Mouse (Mus musculus): ENCODE data around the gene Nek6. TPM values are rescaled to one million over a fixed set of nuclear protein-coding genes. Genes with fewer than 3 reads are reported as not detected.

Nek6 gene
- polyA plus RNA-seq, 1 experiment from 2014 or later = 68.8 TPM

DNA sequence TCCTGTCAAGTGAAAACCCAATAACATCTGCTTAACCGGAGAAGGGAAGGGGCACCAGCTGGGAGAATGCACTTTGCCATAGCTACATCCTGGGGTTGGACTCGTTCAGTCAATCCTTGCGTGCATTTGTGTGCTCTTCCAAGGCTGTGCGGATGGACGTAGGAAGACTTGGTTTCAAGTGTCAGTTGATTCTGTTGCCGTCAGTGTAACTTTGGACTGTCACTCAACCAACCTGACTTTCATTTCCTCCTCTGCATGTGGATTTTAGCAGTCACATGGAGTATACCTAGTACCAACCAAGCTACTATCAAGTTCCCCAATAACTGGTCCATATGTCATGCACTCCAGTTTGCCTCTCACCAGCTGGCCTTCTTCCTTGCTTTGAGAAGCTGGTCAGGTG, 33.5 kb downstream of the Nek6 start:
- Histone ChIP-seq H3K27me3 (ENCODE audit: insufficient read depth, poor library complexity, severe bottlenecking) (no peaks in the 10 kb centered on the region), H3K4me3 (no peak overlapping the region), H3K9me3 (no peaks in the 10 kb centered on the region), H3K36me3 (no peaks in the 10 kb centered on the region), H3K4me1 (replicated peaks) (peaks cover 76% of the 10 kb centered on the region), H3K27ac (peak overlapping the region; percentile 81)
- 73% methylated on average over 6 of the region's 6 CpGs for WGBS
- DNase-seq (ENCODE audit: low spot score) = no peak

DNA sequence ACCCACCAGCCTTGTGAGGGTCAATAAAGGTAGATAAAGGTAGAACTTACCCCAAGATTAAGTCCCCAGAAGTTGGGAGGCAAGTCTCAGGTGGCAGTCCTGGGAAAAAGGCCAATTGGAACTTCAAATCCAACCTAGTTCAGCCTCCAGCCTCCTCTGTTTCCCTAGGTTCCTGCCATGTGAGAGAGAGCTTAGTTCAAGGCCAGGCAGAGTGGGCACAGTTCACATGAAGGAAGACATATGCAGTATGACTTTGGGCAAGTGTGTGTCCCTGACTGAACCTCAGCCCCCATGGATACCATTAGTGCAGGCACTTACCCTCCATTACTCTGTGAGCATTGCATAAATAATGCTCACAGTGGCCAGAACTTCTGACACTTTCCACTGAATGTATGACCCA, 34.3 kb downstream of the Nek6 start:
- peak overlapping the region; percentile 81 for H3K27ac ChIP-seq
- peaks cover 72% of the 10 kb centered on the region for H3K4me1 ChIP-seq (replicated peaks)

DNA sequence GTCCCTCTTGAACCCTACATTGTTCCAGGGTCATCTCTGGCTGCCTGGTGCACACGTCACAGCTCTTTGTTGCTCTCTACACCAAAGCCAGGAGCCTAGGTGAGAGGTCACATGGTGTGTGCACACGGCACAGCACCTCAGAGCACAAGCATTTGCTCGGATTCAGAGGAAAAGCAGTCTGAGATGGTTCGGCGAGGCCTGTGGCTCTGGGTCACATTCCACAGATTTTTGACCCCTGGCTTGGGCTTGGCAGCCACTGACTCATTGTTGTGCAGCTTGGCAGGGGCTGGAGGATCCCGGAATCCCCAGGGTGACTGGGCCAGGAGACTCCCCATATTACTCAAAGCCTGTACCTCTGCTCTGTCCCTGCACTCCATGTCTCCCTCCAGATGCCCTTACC, 34.8 kb downstream of the Nek6 start:
- WGBS = 4% methylated on average over 6 of the region's 6 CpGs
- H3K4me1 ChIP-seq (replicated peaks) = peaks cover 71% of the 10 kb centered on the region
- no peaks in the 10 kb centered on the region for H3K9me3 ChIP-seq
- H3K27ac ChIP-seq = peak overlapping the region; percentile 81
- peak; percentile 70 for DNase-seq (ENCODE audit: low spot score)
- H3K27me3 ChIP-seq (ENCODE audit: insufficient read depth, poor library complexity, severe bottlenecking) = no peaks in the 10 kb centered on the region
- H3K36me3 ChIP-seq = peaks cover 11% of the 10 kb centered on the region
- no peak overlapping the region for H3K4me3 ChIP-seq

More for the DNA sequence above, 34.3 kb downstream of the Nek6 start:
- Histone ChIP-seq H3K4me3 (no peak overlapping the region), H3K36me3 (peaks cover 6% of the 10 kb centered on the region), H3K27me3 (ENCODE audit: insufficient read depth, poor library complexity, severe bottlenecking) (no peaks in the 10 kb centered on the region), H3K9me3 (no peaks in the 10 kb centered on the region)
- DNase-seq (ENCODE audit: low spot score) = no peak

DNA sequence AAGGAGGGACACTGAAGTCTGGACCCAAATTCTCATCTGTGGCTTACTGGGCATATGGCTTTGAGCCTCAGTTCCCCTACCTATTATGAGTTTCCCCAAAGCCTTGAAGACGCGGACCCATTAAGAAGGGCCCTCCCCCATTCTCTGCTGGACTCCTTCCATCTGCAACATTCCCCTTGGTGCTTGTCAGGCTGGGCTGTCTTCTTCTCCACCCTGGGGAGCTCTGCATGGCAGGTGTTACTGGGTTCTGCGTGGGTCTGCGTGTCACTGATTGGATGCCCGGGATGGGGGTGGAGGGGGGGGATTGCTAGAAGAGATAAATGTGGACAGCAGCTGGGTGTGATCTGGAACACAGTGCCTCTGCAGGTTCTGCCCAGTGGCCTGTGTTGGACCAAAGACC, 35.3 kb downstream of the Nek6 start:
- Histone ChIP-seq H3K9me3 (no peaks in the 10 kb centered on the region), H3K36me3 (peaks cover 16% of the 10 kb centered on the region), H3K27me3 (ENCODE audit: insufficient read depth, poor library complexity, severe bottlenecking) (no peaks in the 10 kb centered on the region), H3K4me3 (no peak overlapping the region), H3K4me1 (replicated peaks) (peaks cover 65% of the 10 kb centered on the region), H3K27ac (peak overlapping the region; percentile 81)
- WGBS = 60% methylated on average over 5 of the region's 5 CpGs
- DNase-seq (ENCODE audit: low spot score) = no peak

DNA sequence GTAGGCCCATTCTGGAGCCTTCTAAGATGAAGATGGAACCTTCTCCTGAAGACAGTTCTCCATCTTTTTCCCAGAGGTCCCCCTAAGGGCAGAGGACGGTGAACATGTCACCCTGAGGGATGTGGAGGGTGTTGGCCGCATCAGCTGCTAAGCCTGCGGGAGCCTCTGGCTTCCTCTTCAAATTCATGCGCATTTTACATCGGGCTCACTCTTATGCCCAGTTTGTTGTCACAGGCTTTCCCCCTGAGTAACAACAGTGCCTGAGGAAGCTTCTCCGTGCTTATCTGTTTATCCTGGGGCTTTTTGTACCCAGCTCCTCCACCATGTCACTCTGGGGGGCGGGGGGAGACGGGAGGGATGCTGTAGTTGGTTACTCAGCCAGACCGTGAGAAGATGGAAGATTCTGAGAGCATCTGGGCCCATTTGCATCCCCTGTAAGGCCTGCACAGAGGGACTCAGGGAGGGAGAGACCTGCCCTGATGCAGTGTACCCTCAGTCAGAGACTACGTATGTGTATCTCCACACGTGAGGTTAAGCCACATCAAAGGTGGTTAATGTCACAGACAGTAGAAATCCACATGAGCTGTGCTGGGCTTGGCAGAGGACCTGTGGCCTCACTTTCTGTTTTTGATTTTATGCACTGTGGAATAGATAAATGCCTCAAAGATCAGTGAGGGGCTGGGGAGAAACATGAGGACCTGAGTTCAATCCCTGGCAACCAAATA, 36.5 kb downstream of the Nek6 start:
- Histone ChIP-seq H3K27ac (peak overlapping the region; percentile 81), H3K4me1 (replicated peaks) (peaks cover 61% of the 10 kb centered on the region), H3K9me3 (no peaks in the 10 kb centered on the region), H3K4me3 (no peak overlapping the region), H3K27me3 (ENCODE audit: insufficient read depth, poor library complexity, severe bottlenecking) (no peaks in the 10 kb centered on the region), H3K36me3 (peaks cover 26% of the 10 kb centered on the region)
- DNase-seq (ENCODE audit: low spot score) = no peak
- 54% methylated on average over 11 of the region's 11 CpGs for WGBS

DNA sequence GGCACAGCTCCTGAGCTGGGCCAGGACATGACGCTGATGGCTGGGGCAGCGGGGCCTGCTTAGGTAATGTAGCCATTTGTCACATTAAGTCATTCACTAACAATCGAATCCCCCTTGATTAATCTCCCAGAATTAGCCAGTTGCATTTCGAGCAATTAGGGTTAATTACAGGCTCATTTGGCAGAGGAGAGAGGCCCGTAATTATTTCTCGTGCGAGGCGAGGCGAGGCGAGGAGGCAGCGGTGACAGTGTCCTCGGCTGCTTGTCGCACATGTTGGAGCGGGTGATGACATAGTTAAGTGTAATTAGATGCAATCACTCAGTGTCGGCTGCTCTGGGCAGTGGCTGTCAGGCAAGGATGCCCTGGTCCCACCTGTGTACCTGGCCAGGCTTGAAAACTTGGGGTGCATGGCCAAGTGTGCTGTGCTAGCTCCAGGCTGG, 40.6 kb downstream of the Nek6 start:
- H3K36me3 ChIP-seq = peaks cover 26% of the 10 kb centered on the region
- no peaks in the 10 kb centered on the region for H3K27me3 ChIP-seq (ENCODE audit: insufficient read depth, poor library complexity, severe bottlenecking)
- H3K9me3 ChIP-seq = no peaks in the 10 kb centered on the region
- no peak for DNase-seq (ENCODE audit: low spot score)
- no peak overlapping the region for H3K4me3 ChIP-seq
- H3K27ac ChIP-seq = no peak overlapping the region
- H3K4me1 ChIP-seq (replicated peaks) = peaks cover 62% of the 10 kb centered on the region
- 86% methylated on average over 15 of the region's 15 CpGs for WGBS

DNA sequence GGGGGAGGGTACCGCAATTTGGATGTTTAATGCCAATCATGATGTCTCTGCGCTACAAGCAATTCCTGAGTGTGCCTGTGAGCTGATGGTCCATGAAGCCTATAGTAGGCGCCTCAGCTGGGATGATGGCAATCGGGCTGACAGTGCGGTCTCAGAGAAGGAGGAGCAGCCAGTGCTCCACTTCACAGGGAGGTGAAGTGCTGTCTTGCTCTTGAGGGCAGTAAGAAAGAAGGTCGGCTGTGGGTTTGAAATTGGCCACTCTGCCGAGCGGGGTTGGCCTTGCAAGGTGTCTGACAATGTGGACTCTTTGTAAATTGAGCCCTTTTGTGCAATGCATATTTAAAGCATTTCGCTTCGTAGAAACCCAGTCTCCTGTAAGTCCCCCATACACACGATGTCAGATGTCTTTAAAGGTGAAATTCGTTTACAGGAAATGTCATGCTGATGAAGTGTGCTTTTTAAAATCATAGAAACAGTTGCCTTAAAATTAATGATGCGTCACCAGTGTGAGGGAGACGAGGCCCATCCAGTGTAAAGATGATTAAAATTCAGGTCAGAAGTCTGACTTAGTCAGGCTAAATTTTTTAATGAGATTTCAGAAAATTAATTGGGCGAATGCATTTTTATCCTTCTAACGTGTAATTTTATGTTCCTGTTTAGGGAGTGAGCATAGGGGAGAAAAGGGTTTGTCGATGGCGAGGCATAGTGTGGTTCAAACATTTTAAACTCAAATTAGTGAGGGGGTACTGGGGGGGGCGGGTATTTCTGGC, 43.0 kb downstream of the Nek6 start:
- no peak overlapping the region for H3K4me3 ChIP-seq
- H3K9me3 ChIP-seq = no peaks in the 10 kb centered on the region
- DNase-seq (ENCODE audit: low spot score) = no peak
- 83% methylated on average over 19 of the region's 19 CpGs for WGBS
- H3K27me3 ChIP-seq (ENCODE audit: insufficient read depth, poor library complexity, severe bottlenecking) = no peaks in the 10 kb centered on the region
- peaks cover 55% of the 10 kb centered on the region for H3K4me1 ChIP-seq (replicated peaks)
- H3K36me3 ChIP-seq = peaks cover 44% of the 10 kb centered on the region
- no peak overlapping the region for H3K27ac ChIP-seq

DNA sequence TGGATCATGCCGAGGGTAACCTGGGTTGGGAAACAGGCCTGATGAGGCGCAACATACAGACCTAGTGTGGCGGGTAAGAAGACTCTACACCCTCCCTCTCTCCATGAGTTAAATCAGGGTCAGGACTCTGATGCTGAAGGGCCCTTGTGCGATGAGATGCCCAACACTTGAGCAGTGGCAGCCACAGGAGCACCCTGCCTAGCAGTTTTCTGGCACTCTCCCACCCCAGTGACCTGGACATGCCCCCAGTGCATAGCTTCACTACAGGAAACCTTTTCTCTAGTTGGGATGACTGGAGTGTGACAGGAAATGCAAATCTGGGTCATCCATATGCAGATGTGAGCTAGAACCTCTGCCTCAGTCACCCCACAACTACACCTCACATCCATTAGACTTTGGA, 44.2 kb downstream of the Nek6 start:
- WGBS = 87% methylated on average over 4 of the region's 4 CpGs
- Histone ChIP-seq H3K36me3 (peaks cover 50% of the 10 kb centered on the region), H3K4me3 (no peak overlapping the region), H3K9me3 (no peaks in the 10 kb centered on the region), H3K27me3 (ENCODE audit: insufficient read depth, poor library complexity, severe bottlenecking) (no peaks in the 10 kb centered on the region), H3K27ac (peak overlapping the region; percentile 19; the same call in 1 of the 2 replicates), H3K4me1 (replicated peaks) (peaks cover 63% of the 10 kb centered on the region)
- no peak for DNase-seq (ENCODE audit: low spot score)

DNA sequence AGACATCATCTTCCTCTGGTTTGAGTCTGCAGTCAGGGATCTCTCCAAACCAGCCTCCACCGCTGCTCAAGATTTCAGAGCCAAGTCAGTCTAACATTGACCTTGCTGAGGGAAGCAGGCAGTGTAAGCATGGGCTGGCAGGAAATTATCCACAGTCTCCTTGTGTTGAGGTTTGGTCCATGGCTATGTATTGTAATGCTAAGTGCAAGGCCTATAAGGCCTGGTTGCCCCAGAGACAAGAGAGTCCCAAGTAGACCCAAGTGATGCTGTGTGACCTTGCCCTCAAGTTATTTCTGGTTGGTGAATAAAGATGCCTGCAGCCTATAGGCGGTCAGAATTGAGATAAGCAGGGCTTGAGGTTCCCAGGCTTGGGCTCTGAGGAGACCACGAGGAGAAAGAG, 45.3 kb downstream of the Nek6 start:
- H3K4me3 ChIP-seq = no peak overlapping the region
- DNase-seq (ENCODE audit: low spot score) = no peak
- H3K9me3 ChIP-seq = no peaks in the 10 kb centered on the region
- H3K27ac ChIP-seq = peak overlapping the region; percentile 19
- H3K27me3 ChIP-seq (ENCODE audit: insufficient read depth, poor library complexity, severe bottlenecking) = no peaks in the 10 kb centered on the region
- WGBS = 58% methylated on average over 3 of the region's 3 CpGs
- H3K36me3 ChIP-seq = peaks cover 49% of the 10 kb centered on the region
- peaks cover 65% of the 10 kb centered on the region for H3K4me1 ChIP-seq (replicated peaks)

DNA sequence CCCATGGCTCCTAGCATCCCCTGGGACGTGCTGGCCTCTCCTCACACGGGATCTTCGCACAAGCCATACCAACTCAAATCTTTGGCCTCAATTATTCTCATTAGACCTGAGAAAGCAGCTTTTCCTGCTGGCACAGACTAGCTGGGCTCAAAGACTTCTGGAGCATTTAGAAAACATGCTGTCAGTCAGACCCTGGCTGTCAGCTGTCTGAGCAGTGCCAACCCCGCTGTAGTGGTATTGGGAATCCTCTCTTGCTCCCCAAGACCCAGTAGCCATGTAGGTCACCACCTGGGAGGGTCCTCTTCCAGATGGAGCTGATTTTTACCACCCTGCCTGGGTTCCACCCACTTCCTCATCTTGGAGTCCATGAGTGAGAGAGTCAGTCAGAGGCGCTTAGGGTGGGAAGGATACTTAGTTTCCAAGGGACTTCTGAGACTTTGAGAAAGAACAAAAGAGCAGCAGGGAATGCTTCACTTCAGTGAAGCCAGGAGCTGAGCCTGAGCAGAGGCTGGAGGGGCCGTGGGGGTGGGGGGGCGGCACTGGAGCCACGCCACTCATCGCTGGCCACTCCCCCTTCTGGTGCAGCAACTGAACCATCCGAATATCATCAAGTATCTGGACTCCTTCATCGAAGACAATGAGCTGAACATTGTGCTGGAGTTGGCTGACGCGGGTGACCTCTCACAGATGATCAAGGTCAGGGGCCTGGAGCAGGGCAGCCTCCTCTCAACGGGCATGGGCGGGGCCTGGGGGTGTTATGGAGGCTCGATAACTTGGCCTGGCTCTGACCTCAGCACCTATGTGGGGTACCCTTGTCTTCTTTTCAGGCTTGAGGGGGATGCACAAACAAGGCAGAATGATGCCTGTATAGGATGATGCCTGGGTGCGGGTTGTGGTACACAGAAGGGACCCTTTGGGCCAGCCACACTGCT, 49.1 kb downstream of the Nek6 start:
- Histone ChIP-seq H3K4me3 (no peak overlapping the region), H3K4me1 (replicated peaks) (peaks cover 44% of the 10 kb centered on the region), H3K36me3 (peaks cover 66% of the 10 kb centered on the region), H3K27me3 (ENCODE audit: insufficient read depth, poor library complexity, severe bottlenecking) (no peaks in the 10 kb centered on the region), H3K9me3 (no peaks in the 10 kb centered on the region), H3K27ac (peak overlapping the region; percentile 71)
- 45% methylated on average over 17 of the region's 17 CpGs for WGBS
- peak; percentile 27 for DNase-seq (ENCODE audit: low spot score)

DNA sequence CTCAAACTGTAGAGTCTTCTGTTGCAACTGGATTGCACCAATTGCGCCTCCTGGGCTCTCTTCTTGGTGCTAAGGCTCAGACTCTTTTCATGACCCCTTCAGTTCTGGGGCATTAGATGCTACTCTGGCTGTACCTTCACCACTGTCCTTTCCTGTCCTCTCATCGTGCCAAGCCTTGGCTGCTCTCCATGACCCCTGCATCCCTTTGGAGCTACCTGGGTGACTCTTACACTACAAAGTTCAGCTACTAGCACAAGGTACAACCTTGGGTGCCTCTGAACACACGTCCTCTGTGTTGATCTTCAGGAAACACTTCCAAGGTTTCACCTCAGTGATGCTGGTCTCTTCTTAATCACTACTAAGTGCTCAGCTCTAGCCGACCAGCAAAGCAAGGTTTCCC, 51.2 kb downstream of the Nek6 start:
- DNase-seq (ENCODE audit: low spot score) = no peak
- Histone ChIP-seq H3K27me3 (ENCODE audit: insufficient read depth, poor library complexity, severe bottlenecking) (no peaks in the 10 kb centered on the region), H3K36me3 (peaks cover 78% of the 10 kb centered on the region), H3K4me3 (no peak overlapping the region), H3K4me1 (replicated peaks) (peaks cover 36% of the 10 kb centered on the region), H3K9me3 (no peaks in the 10 kb centered on the region), H3K27ac (no peak overlapping the region)
- 92% methylated on average over 4 of the region's 4 CpGs for WGBS

DNA sequence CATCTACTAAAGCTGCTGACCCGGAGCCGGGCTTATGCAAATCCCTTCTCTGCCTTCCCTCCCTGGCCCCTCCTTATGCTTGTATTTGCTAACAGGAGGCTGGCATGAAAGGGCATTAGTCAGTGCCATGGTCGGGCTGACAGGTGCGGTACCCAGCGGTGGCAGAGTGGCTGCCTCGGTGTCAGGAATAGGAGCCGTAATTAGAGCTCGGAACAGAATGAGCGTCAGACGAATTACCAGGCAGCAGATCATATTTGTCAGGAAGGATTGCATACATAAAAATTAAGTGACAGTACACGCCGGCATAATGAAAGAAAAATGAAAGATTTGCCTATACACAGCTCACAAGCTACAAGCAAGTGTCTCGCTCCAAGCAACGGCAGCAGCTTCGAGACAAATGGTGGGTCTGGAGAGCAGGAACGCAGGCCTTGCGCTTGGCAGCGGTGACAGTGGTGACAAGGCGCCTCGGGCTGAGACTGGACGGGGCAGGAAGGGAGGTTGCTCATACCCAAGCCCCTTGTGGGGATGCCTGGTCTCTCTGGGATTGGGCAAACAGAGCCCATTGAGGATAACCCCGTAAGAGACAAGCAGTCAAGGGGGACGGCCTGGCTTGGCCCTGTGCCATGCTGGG, 60.6 kb downstream of the Nek6 start:
- Histone ChIP-seq H3K4me3 (no peak overlapping the region), H3K4me1 (replicated peaks) (peaks cover 19% of the 10 kb centered on the region), H3K9me3 (no peaks in the 10 kb centered on the region), H3K27me3 (ENCODE audit: insufficient read depth, poor library complexity, severe bottlenecking) (no peaks in the 10 kb centered on the region), H3K36me3 (peaks cover 95% of the 10 kb centered on the region), H3K27ac (peak overlapping the region; percentile 30; the same call in 1 of the 2 replicates)
- 91% methylated on average over 23 of the region's 23 CpGs for WGBS
- DNase-seq (ENCODE audit: low spot score) = no peak
